Mouse (Mus musculus): ENCODE results near the gene Idh3a.
"Not testable (repeated sequence)": the region's sequence is repeated elsewhere in the genome, so short reads cannot be mapped to it uniquely, and the experiment has no call there.

Idh3a gene

GRCm38 (mm10) chr9:54586199-54587061, at the start of gene Idh3a:
Idh3a (plus strand) TSS chr9:54586334.
- DNase-seq (ENCODE audit: low read depth in 1 of 2, low spot score in 2 of 2), result peak; percentile 93 to 97

- DNase-seq (ENCODE audit: low read depth in 1 of 2, low spot score in 2 of 2), result no peak
Measured at GRCm38 (mm10) chr9:54537030-54537429, 49.1 kb upstream of the Idh3a start.

GRCm38 (mm10) chr9:54537480-54537879, 48.7 kb upstream of the Idh3a start:
- no peak for DNase-seq (ENCODE audit: low read depth in 1 of 2, low spot score in 2 of 2)

- DNase-seq (ENCODE audit: low read depth in 1 of 2, low spot score in 2 of 2), result no peak
Measured at GRCm38 (mm10) chr9:54538244-54538643, 47.9 kb upstream of the Idh3a start.

- DNase-seq (ENCODE audit: low read depth in 1 of 2, low spot score in 2 of 2), result no peak
Measured at GRCm38 (mm10) chr9:54538684-54539083, 47.5 kb upstream of the Idh3a start, which contains the start of gene Sh2d7. Sh2d7 (plus strand) TSS chr9:54538984.

GRCm38 (mm10) chr9:54540801-54541200, 45.3 kb upstream of the Idh3a start:
- DNase-seq (ENCODE audit: low read depth in 1 of 2, low spot score in 2 of 2), result no peak

- no peak for DNase-seq (ENCODE audit: low read depth in 1 of 2, low spot score in 2 of 2)
Measured at GRCm38 (mm10) chr9:54544212-54544953, 41.8 kb upstream of the Idh3a start.

GRCm38 (mm10) chr9:54544954-54545315, 41.2 kb upstream of the Idh3a start:
- DNase-seq (ENCODE audit: low read depth in 1 of 2, low spot score in 2 of 2), result no peak

GRCm38 (mm10) chr9:54547536-54547935, 38.6 kb upstream of the Idh3a start:
- DNase-seq (ENCODE audit: low read depth in 1 of 2, low spot score in 2 of 2), result peak in 1 of 2 experiments; percentile 21

- no peak for DNase-seq (ENCODE audit: low read depth in 1 of 2, low spot score in 2 of 2)
Measured at GRCm38 (mm10) chr9:54549433-54549832, 36.7 kb upstream of the Idh3a start.

- no peak for DNase-seq (ENCODE audit: low read depth in 1 of 2, low spot score in 2 of 2)
Measured at GRCm38 (mm10) chr9:54552409-54552808, 33.7 kb upstream of the Idh3a start.

GRCm38 (mm10) chr9:54555044-54555443, 31.1 kb upstream of the Idh3a start:
- peak in 1 of 2 experiments; percentile 17 for DNase-seq (ENCODE audit: low read depth in 1 of 2, low spot score in 2 of 2)

GRCm38 (mm10) chr9:54558731-54559130, 27.4 kb upstream of the Idh3a start:
- no peak for DNase-seq (ENCODE audit: low read depth in 1 of 2, low spot score in 2 of 2)

- peak; percentile 24 to 48 for DNase-seq (ENCODE audit: low read depth in 1 of 2, low spot score in 2 of 2)
Measured at GRCm38 (mm10) chr9:54559771-54560471, 26.2 kb upstream of the Idh3a start, which contains the start of gene Cib2. Cib2 (minus strand) TSS chr9:54560218.

GRCm38 (mm10) chr9:54560831-54561601, 25.1 kb upstream of the Idh3a start:
- DNase-seq (ENCODE audit: low read depth in 1 of 2, low spot score in 2 of 2), result no peak

- no peak for DNase-seq (ENCODE audit: low read depth in 1 of 2, low spot score in 2 of 2)
Measured at GRCm38 (mm10) chr9:54566958-54567357, 19.2 kb upstream of the Idh3a start.

- DNase-seq (ENCODE audit: low read depth in 1 of 2, low spot score in 2 of 2), result no peak
Measured at GRCm38 (mm10) chr9:54568732-54569131, 17.4 kb upstream of the Idh3a start.

GRCm38 (mm10) chr9:54571130-54571839, 14.8 kb upstream of the Idh3a start:
- no peak for DNase-seq (ENCODE audit: low read depth in 1 of 2, low spot score in 2 of 2)

- DNase-seq (ENCODE audit: low read depth in 1 of 2, low spot score in 2 of 2), result no peak
Measured at GRCm38 (mm10) chr9:54583712-54584111, 2.4 kb upstream of the Idh3a start.

- not testable (repeated sequence) for DNase-seq (ENCODE audit: low read depth in 1 of 2, low spot score in 2 of 2)
Measured at GRCm38 (mm10) chr9:54584127-54584526, 2.0 kb upstream of the Idh3a start.

Data from monocyte, adult 2 months (primary cell).